Mouse (Mus musculus): ENCODE measurements around the gene Kdm3a.

Gene Kdm3a

DNA sequence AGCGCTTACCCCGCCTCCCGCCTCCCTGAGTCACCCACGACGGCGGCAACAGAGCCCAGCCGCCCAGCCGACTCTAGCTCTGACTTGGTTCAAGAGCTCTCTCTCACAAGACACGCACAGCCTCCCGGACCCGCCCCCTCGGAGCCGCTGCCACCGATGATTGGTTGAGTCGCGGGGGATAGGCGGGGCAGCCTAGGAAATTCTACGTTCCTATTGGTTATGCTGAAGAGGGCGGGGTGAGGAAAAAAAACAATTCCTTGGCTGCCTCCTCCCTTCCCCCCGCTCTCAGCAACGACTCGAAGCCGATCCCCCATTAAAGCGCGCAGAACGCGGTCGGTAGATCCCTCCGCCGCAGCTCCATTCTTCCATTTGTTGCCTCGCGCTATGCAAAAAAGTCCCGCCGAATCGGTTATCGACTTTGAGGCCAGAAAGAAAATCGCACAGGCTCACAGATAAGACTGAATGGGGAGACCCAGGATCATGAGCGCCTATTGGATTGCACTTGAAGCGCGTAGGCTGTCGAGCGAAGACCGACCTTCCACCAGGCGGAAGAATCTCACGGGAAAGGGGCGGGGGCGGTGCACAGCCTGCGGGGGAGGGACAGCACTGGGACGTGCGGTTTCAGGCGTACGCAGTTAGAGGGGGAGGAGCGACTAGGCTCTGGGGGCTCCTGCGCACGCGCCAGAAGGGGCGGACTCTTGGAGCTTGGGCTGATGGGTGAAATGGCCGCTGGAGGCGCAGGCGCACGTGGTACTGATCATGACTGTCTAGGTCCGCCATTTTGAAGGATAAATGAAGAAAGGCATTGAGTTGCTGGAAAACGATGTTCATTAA, at the start of gene Kdm3a:
Gene Kdm3a (minus strand): TSS at position 162 of the 834 bp plus-strand sequence.
- DNase-seq = peak; percentile 98 to 99

DNA sequence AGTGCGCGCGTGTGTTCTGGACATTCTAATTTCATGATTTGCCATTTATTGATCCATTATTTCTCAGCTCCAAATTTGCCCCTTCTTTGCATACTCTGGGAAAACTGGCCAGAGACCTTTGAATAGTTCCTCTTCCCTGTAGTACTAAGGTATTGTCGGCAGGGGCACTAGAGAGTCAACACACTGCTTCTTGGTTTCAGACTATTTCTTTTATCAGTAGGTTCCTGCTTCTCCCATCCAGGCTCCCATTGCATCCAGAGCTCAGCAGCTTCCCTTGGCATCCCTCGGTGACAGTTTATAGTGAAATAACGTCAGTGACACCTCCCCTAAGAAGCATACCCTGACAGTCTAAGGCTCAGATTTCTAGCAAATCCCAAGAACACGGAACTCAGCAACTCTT, 46.1 kb upstream of the Kdm3a start:
- peak in 1 of 2 experiments; percentile 8 for DNase-seq

DNA sequence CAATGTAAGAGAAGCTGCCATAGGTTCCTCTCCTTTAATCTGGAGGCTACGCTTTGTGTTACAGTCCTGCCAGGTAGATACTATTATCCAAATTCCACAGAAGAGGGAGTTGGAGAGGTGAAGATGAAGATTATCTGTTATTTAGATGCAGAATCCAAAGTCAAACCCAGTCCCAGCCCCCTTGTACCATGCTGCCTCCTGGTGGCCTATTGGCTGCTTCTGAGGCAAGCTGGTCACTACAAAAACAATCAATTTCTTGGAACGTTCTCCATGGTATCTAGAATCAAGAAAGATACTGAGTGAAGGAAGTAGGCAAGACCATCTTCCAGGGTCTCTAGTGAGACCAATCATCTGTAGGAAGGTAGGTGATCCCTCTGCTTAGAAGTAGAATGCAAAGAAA, 40.4 kb upstream of the Kdm3a start:
- DNase-seq = peak in 1 of 2 experiments; percentile 7

DNA sequence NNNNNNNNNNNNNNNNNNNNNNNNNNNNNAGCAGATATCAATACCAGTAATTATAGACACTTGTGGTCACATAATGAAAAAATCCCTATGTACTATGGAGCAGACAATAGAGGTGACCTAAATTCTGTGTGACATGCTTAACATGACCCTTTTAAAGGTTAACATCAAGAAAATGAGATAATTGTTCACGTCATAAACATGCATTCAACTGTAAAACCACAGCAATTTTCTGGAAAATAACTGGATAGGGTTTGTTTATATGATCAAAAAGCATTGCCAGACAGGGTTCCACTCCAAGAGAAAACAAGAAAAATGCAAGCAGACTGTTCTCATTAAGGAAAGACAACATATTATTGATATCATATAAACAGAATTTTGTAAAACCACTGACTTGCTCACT, 31.7 kb upstream of the Kdm3a start:
- DNase-seq = no peak

DNA sequence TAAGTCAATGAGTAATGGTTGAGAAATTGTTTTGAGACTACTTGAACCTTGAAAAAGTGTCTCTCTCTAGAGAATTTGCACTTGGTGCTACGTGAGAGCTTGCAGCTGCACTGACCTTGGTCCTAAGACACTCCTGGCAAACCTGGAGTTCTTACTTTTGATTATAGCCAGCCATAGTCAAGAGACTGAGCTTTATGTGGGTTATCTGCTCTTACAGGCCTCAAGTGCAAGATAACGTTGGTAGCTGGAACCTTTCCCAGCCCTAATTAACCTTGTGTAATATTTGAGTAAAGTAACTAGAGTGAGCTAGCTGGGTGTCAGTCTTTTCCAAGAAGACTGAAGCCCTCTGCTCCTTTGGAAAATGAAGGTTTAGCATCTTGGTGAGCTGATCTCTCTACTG, 25.5 kb upstream of the Kdm3a start:
- DNase-seq = no peak

DNA sequence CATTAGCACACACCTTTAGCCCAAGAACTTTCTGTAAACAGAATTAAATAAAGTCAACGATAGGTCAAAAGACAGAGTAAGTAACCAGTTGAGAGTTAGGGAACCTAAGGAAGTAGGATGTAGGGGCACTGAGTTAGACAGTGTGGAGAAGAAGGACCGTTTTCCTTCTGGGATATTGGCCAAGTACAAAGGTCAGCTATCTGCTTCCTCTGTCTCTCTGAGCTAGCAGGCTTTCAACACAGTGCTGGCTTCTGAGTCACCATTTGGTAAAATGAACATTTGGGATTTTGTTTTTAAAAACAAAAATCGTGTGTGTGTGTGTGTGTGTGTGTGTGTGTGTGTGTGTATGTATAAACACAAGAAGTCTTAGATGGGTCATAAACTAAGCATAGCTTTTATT, 23.0 kb upstream of the Kdm3a start:
- no peak for DNase-seq

DNA sequence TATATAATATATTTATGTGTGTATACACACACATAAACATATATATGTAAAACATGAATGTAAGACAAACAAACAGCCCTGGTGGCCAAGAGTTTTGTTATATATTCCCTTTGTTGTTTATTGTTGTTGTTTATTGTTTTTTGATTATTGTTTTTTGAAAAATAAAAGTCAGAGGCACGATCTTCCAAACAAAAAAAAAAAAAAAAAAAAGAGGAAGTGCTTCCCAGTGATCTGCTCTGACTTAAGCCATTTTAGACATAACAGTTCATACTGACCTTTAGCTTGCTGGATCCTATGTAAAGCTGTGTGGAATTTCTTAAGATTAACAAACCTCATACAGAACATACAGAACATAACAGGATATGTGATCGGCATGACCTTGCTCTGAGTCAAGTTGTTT, 19.1 kb upstream of the Kdm3a start:
- no peak for DNase-seq

DNA sequence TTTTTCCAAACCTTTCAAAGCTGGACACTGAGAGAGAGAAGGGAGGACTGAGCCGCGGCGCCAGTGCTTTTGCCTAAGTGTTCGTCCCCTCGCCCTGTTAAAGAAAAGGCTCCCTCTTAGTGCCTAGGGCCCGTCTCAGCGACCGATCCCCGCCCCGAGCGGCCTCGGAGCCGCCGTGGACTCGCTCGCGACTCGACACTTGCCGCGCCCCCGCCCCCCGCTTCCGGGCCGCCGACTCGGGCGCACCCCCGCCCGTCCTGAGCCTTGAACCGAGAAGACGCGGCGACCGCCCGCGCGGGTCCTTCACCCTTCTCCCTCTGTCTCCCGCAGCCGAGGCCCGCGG, 333 bp downstream of the Kdm3a start:
- DNase-seq = no peak

DNA sequence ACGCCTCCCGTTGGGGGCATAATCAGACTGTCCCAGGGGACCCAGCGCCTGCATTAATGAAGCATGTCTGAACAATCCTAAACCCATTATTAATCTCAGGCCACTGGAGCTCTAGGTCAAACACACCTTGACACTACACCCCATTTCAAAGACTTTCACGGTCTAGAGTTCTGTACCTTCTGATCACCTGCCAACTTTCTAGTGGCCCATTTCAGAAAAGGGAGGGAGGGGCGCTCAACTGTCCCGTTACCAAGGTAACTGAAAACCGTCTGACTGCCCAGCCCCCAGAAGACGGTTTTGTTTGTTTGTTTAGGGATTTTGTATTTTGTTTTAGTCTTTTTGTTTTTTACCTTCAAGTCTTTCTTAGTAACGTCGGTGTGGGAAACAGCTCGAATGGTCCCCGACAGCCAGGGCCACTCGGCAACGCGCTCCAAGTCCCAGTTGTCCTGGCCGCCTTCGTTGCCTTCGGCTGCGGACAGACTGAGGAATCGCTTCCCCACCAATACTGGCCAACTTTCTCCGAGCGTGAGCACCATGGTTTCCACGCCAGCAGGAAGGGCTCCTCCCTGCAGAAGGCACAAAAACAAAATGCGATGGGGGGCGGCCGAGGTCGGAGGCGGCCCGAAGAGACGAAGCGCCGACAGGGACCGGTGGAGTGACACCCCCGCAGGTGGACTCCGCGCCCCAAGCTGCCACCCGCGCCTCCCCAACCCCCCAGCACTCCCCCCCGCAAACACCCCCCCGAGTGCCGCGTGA, 906 bp downstream of the Kdm3a start:
- DNase-seq = peak; percentile 65 to 68

DNA sequence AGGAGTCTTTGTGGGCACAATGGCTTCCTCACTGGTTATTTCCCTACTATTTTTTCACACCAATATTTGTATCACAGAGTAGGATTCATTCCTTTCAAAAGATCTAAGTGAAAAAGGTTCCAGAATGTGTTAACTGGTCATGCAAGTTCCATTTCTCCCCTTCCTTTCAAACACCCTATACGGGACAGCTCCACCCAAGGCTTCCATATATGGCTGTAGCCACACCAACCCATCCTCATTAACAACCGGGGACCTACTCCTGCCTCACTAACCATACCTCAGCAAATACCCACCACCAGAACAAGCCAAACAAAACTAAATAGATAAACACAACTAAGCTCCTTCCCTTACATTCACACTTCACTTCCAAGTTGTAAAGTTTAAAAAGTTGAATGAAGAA, 1.6 kb downstream of the Kdm3a start:
- no peak for DNase-seq

DNA sequence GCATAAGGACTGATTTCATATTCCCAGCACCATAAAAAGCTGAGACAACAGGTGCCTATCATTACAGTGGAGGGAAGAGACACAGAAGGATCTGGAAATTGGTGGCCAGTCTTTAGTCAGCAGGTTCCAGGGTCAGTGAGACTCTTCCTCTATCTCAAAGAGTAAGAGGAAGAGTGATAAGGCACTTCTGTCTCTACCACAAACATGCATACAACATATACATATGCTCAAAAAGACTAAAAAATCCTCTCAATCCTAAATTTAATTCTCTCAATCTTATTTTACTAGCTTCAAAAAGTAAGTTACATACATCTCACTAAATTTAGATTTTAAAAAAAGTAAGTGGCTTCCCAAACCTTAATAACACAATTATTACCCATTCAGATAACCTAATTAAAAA, 5.5 kb downstream of the Kdm3a start:
- no peak for DNase-seq

DNA sequence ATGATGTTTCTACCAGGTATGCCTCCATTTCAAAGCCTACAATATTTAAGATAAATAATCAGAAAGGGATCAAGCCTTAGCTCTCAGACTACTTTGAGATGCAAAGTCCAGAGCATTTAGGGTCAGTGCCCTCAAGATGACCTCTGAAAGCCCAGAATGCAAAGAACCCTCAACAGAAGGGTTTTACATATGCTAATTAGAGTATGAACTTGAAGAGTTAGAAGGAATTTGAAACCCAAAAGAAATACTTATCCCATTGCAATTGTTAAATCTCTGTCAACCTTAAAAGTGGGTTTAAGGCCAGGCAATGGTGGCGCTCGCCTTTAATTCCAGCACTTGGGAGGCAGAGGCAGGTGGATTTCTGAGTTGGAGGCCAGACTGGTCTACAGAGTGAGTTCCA, 6.8 kb downstream of the Kdm3a start:
- no peak for DNase-seq

DNA sequence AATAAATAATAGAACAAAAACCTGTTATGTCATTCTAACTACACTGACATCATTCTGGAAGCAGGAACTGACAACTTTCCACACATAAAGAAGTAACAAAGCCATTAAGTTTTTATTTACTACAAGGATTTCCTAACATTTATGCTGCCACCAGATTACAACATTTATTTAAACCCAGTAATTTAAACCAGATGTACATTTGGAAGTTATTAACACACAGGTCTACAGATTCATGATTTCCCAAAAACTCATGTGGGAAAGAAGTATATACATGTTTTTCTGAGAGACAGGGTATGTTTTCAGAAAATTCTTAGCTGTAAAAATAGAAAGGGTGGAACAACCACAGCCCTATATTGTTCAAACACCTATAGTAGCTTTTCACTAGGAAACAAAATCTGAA, 8.1 kb downstream of the Kdm3a start:
- DNase-seq = no peak

DNA sequence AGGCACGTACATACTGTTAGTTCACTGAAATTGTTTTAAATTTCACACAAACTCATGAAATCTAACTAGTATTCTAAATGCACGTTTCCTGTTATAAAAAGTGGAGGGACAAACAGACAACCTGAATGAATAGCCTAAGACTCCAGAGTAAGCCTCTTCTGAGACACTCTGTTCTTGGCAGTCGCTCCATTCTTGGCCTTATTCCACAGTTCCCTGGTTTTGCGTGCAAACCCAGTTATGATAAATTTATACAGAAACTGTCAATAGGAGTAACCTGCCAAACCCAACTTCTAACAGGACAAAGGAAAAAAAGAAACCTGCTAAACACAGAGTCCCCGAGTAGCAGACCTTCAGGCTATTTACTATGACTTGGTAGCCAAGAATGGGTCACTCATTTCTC, 10.8 kb downstream of the Kdm3a start:
- DNase-seq = peak in 1 of 2 experiments; percentile 25

DNA sequence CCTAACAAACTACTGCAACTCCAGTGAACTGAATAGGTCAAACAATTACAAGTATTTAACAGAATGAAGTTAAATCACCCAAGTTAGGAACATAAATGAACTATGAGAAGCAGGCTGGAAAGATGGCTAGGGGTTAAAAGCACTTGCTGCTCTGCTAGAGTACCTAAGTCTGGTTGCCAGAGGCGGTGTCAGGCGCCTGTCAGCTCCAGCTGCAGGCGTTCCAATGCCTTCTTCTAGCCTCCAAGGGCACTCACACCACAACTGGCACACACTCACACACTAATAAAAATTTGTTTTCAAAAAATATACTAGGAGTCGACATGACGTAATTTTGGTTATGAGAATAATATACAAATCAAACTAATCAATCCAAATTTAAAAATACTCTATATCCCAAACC, 11.2 kb downstream of the Kdm3a start:
- DNase-seq = no peak

DNA sequence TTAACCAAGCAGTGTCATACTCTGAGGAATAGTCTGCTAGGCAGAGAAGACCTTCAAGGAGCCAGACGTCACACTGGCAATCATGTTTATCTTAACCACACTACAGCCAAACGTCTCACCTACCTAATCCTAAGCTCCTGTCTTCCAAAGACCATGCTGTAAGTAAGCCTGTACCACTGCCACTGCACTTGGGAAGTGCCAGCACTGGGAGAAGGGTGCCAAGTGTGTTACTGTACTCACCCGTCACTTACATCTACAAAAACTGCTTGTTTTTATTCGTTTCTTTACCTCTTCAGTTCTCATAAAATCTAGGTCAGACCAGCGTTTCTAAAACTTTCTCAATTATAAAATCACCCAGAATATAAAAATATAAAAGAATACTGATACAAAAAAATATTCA, 15.8 kb downstream of the Kdm3a start:
- no peak for DNase-seq

DNA sequence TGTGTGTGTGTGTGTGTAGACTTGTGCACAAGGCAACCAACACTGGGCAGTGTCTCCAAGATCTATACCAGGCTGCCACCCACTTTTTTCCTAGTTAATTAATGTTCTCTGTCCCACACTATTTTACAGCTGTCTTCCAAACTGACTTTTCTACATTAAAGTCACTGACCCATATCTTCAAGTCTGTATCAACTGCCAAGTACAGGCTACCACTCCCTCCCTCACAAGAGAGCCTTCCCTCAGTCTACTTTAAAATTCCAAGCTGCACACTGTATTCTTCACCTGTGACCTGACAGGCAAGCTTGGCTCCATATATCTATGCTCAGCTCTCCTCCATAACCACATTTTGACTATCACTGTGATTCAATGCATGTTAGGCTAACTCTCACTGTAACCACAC, 19.6 kb downstream of the Kdm3a start:
- DNase-seq = no peak

DNA sequence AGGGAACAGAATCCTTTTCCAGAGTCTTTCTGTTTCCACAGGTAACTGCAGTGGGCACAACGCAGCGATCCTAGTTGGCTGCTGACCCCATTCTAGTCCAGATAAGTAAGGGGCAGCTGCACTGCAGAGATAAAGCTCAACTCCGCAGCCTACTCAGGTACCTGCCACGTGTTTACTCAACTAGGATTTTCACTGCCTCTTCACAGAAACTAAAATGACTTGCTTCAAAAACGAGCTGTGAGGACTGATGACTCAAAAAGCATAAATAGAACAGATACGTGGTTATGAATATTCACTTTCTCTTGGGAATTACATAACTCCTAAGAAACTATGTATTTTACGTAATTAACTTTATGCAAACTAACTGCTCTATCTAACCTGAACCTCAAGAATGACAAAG, 22.8 kb downstream of the Kdm3a start:
- no peak for DNase-seq

DNA sequence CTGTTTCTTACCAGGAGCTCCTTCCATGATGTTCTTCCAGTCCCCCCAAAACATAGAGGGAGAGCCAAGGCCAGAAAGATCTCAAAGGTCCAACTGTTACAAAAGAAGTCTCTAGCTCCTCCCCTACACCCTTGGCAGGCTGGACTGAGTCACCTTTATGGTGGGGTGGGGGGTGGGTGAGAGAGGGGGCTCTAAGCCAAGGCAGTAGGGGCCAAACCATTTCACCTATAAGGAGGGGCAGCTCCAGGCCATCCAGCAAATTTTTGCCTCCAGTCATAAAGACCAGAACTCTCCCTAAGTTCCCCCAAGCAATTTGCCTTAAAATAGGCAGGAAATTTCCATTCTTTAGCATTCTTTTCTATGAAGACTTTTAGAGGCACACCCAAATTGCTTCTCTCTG, 23.8 kb downstream of the Kdm3a start:
- DNase-seq = no peak

DNA sequence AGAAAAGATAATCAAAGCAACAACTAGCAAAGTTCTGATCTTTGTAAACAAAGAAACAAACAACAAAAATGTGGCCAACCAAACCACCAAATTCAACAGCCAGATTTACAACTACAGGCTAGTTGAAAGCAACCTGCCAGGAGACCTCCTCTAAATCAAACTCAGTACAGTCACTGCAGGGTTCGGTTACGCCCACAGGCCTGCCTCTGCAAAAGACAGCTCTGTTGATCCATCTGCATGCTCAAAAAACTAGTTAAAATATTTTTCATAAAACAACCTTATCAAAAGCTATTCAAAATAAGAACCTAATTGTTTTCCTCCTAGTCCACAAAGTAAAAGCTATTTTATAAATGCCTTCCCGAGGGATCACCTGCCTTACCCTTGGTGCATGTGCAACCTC, 25.0 kb downstream of the Kdm3a start:
- DNase-seq = no peak

DNA sequence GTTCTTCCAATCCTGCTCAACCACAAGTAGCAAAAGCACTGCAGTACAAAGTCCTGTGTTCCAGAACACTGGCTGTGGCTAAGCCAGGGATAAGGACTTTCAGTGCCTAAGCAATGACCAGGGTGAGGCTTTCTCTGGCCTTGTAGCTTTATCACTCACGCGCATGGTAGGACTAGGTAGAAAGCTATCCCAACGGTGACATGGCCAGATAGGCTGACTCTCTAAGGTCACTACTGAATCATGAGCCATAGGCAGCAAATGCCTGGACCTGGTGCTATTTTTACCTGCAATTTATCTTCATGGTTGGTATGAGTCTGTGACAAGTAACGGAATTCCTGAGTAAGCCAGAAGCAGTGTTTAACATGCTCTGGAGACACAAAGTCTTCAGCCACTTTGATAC, 42.6 kb downstream of the Kdm3a start:
- no peak for DNase-seq

DNA sequence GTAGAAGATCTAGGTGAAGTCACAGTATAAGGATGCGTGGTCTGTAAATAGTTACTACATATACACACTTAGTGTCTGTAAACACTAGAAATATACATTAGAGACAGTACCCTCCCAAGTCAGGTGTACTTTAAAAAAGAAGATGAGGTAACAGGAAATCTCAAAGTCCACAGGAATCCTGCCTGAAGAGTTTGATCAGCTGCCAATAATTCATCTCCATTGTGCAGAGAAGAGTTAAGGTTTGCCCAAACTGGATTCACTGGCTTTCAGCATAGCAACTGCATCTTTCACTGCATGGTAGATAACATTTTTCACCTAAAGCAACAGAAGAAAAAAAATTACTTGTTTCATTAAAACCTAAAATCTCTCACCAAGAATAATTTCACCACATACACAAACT, 43.4 kb downstream of the Kdm3a start:
- DNase-seq = no peak

DNA sequence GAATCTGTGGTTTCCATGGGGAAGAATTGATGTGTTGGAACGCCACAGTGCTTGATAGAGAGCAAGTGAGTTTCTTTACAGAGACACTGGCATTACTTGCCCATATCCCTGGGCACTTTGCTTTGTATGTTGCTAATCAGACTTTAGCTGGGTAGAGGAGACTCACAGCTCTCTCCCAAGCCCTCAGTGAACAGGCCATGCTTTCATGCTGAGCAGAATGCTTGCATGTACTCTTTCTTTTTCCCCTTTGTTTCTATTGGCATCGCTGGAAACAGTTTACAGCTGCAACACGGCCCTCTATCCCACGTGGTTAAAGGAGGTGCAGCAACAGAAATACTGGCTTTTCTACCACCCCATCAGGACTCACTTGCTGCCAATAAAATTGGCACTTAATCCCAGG, 49.6 kb downstream of the Kdm3a start:
- no peak for DNase-seq

DNA sequence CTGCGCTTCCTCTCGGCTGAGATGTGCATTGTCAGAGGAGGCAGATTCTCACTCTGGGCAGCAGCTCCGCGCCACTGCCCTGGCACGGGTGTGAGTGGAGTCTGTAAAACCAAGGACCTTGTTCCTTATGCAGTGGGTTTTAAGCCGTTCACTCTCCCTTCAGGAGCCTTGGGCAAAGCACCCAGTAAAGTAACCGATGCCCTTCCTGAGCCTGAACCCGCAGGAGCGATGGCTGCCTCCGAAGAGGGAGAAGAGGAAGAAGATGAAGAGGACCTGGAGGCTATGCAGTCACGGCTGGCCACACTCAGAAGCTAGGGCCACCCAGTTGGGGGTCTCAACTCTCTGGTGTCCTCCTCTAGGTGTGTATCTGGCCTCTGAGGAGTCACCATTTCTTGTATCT, 53.3 kb downstream of the Kdm3a start:
- no peak for DNase-seq

DNA sequence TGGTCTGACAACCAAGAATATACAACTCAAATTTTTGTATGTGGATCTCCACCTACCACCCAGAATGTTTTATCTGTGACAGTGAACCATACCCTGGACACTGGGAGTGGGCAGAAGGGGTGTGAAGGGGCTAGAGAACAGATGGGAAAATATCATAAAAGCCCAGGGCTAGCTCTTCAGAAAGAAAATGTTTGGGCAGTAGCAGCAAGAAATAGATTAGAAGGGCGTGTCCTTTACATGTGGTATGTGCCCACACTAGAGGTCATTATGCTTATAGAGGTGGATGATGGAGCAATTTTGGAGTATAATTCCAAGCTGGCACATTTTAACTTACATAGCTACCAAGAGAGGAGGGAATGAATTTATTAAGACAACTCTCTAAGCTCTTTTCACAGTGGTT, 57.4 kb downstream of the Kdm3a start:
- DNase-seq = no peak
